Mouse (Mus musculus) bone marrow, adult 2 months (tissue): ENCODE measurements at regions not wholly inside any gene's neighbourhood (a gene's known extent, or its start where the extent isn't known, plus 50 kb on each side); places are given as distances from the start of the nearest gene placed in this dataset.

ENCODE experiments used
- H3K27ac ChIP-seq: fragments of 200-500 bp; 2 replicates; pipeline ENCODE4 v1.5.1; 2012; ENCODE audit warnings: low read depth, mild to moderate bottlenecking, control low read depth, inconsistent platforms, low read length; ENCODE audit not compliant: control insufficient read depth, poor library complexity, insufficient read depth
- H3K4me1 ChIP-seq: fragments of 200-500 bp; 2 replicates; pipeline ENCODE4 v1.6.1; 2011; ENCODE audit warnings: low read length; ENCODE audit not compliant: control insufficient read depth, insufficient read depth
- H3K4me3 ChIP-seq: fragments of 200-500 bp; replicated peaks from 2 replicates; pipeline ENCODE3; 2011; ENCODE audit warnings: mild to moderate bottlenecking, low read depth, low read length, control low read depth; ENCODE audit not compliant: control insufficient read depth
- CTCF ChIP-seq: fragments of 200-500 bp; IDR thresholded peaks from 2 replicates; pipeline ENCODE4 v1.5.1; 2011; ENCODE audit warnings: low read length, control low read depth; ENCODE audit not compliant: control insufficient read depth, insufficient read depth
- POLR2A ChIP-seq: fragments of 200-500 bp; IDR thresholded peaks from 2 replicates; pipeline ENCODE4 v1.6.1; 2011; ENCODE audit warnings: low read depth, mild to moderate bottlenecking, control low read depth, low read length, borderline replicate concordance; ENCODE audit not compliant: control insufficient read depth
- WGBS: fragments of 180-500 bp; shearing (Covaris S2); methylation state at CpG from one replicate; pipeline ENCODE4 v1.1.7; 2018; 5-methylcytosine and 5-hydroxymethylcytosine counted together

DNA sequence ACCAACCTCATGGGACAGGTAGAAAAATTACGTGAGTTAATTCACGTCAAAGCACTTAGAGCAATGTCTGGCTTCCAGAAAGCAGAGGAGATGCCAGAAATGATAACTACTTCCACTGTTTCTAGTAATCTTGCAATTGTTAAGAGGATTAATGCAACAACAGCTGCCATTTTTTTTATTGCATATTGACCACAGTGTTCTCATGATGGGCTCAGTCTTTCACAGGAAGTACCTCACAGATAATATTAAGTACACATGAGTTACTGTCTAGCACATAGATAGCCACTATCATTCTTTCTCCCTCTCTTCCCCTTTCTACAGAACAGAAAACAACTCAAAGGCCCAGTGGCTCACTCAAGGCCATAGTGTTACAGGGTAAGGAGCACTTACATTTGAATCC, 104.8 kb upstream of the Abca1 start:
- Histone ChIP-seq H3K27ac (no peak overlapping the region), H3K4me3 (no peak overlapping the region), H3K4me1 (no peaks in the 10 kb centered on the region; the same call in none of the 2 replicates)
- 80% methylated on average over 2 of the region's 2 CpGs for WGBS
- TF ChIP-seq POLR2A = no peak
- TF ChIP-seq CTCF = no peak

DNA sequence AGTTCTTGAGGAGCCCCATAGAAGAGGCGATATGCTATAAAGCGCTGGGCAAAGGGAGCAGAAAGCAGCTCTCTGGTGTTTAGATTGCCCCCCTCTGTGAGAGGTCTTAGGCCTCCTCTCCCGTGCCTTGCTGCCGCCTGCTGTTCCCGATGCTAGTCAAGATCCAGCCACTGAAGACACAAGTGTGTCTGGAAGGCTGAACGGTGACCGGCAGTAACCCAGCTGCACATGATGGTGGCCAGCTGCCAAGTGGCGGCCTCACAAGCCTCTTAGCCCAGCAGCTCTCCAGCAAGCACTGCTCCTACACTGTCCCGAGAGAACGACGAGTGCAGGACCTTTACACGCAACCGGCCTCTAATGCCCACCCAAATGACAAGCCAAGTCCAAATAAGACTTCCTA, 104.1 kb upstream of the Abca1 start:
- Histone ChIP-seq H3K4me1 (no peaks in the 10 kb centered on the region; the same call in 1 of the 2 replicates), H3K4me3 (no peak overlapping the region), H3K27ac (no peak overlapping the region)
- TF ChIP-seq POLR2A = no peak
- TF ChIP-seq CTCF = no peak
- WGBS = 57% methylated on average over 13 of the region's 13 CpGs

DNA sequence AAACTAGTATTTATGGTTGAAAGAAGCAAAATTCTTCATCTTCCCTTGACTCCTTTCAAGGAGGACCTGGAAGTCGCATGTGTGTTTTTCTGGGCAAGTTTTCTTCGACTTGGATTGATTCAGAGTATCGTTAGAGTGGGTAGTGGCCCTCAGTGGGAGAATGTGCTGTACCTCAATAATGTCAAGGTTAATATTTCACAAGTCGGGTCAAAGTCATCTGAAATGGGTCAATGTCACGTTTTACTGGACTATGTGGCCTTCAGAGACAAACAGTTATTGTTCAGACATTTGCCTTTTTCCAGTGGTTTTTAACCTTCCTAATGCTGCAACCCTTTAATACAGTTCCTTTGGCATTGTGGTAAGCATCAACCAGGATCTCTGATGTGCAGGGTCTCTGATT, 102.8 kb upstream of the Abca1 start:
- no peaks in the 10 kb centered on the region; the same call in 1 of the 2 replicates for H3K4me1 ChIP-seq
- TF ChIP-seq POLR2A (no peak), CTCF (no peak)
- no peak overlapping the region for H3K27ac ChIP-seq
- WGBS = 83% methylated on average over 5 of the region's 5 CpGs
- no peak overlapping the region for H3K4me3 ChIP-seq

DNA sequence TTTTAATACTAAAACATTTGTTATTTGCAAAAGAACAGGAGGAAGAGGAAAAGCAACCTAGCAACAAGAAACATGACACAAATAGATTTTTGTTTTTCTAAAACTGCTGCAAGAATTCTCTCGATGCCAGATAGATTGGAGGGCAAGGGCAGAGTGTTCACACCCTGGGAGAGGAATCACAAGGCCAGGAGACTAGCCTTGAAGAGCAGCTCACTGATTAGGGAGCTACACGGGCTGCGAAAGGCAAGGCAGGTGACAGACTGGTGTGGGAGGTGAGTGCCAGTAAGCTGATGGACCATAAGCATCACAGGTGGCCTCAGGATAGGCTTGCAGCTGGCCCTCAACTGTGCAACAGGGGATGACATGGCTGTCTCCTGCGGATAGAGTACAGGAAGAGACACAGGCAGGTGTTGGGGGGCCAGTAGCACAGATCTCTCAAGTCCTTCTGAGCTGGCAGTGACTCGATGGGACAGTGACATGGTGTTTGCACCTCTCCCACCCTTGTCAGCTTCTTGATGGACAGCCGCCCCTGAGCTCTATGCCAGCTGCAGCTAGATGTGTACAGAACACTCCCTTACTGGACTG, 102.0 kb upstream of the Abca1 start:
- Histone ChIP-seq H3K27ac (no peak overlapping the region), H3K4me3 (no peak overlapping the region), H3K4me1 (no peaks in the 10 kb centered on the region; the same call in 1 of the 2 replicates)
- TF ChIP-seq POLR2A = no peak
- TF ChIP-seq CTCF = no peak
- 64% methylated on average over 6 of the region's 6 CpGs for WGBS

DNA sequence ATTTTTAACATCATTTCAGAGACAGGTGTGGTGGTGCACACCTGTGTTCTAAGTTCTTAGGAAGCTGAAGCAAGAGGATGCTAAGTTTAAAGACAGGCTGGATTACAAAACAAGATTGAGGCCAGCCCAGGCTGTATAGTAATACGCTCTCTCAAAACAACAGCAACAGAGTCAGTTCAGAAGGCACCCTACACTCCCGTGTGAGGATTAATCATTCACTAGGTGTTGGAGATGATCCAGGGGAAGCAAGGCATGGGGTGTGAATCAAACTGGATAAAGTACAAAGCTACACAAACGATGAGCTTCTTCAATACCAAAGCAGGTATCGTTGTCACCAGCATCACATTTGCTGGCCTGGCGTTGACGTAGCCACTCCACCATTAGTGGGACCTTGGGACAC, 99.3 kb upstream of the Abca1 start:
- no peak overlapping the region for H3K4me3 ChIP-seq
- H3K4me1 ChIP-seq = no peaks in the 10 kb centered on the region
- H3K27ac ChIP-seq = no peak overlapping the region
- 88% methylated on average over 6 of the region's 6 CpGs for WGBS
- TF ChIP-seq POLR2A (no peak), CTCF (no peak)

DNA sequence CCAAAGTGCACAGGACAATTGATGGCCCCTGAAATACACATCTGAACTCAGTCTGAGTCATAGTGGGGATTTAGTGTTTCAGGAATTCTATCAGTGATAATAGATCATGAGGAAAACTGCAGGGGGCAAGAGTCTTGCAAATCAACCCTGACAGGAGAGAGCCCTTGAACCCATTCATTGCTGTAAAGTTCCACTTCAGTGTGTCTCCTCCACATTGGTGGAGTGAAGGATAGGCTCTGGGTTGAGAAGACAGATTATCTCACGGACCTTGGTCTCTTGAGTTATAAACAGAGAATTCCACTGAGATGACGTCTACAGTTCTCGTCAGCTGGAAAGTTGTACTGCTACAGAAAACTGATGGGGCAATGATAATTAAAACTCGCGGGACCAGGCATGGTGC, 97.3 kb upstream of the Abca1 start:
- Histone ChIP-seq H3K27ac (no peak overlapping the region), H3K4me3 (no peak overlapping the region), H3K4me1 (no peaks in the 10 kb centered on the region)
- WGBS = 85% methylated on average over 5 of the region's 5 CpGs
- TF ChIP-seq POLR2A (no peak), CTCF (no peak)

DNA sequence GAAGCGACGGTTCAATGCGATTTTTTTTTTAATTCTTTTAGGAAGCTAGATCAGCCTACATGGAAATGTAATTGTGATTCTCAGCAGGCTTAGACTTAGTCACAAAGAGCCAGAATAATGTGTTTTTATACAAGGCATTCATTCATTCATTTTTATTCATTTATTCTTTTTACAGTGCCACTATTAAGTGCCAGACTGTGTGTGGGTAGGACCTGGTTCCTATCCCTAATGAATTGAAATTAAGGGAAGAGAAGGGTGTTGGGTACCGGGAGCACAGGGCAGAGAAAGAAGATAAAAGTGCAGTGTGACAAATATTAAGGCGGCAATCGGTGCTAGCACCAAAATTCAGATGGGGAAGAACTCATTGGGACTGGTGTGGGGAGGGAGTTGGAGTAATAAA, 94.8 kb upstream of the Abca1 start:
- TF ChIP-seq CTCF (no peak), POLR2A (no peak)
- Histone ChIP-seq H3K27ac (no peak overlapping the region), H3K4me1 (no peaks in the 10 kb centered on the region), H3K4me3 (no peak overlapping the region)
- WGBS = 82% methylated on average over 6 of the region's 6 CpGs

DNA sequence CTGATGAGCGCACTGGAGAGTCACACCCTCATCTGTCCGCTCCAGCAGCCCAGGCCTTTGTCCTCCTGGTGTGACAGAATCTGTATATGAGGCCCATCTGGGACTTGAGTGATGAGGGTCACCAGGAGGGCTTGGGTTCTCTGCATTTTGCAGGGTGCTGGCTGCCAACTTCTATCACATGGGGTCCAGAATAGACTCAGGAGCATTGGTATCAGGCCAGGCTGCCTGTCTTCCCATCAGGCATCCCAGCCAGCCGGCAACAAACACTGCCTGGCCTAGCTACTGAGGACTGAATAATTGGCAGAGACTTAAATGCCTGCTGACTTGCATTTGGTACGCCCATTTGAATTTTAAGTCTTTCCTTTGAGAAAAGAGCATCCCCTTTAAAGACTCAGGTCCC, 94.0 kb upstream of the Abca1 start:
- Histone ChIP-seq H3K4me3 (no peak overlapping the region), H3K27ac (no peak overlapping the region), H3K4me1 (no peaks in the 10 kb centered on the region)
- WGBS = 86% methylated on average over 4 of the region's 4 CpGs
- TF ChIP-seq POLR2A (no peak), CTCF (no peak)

DNA sequence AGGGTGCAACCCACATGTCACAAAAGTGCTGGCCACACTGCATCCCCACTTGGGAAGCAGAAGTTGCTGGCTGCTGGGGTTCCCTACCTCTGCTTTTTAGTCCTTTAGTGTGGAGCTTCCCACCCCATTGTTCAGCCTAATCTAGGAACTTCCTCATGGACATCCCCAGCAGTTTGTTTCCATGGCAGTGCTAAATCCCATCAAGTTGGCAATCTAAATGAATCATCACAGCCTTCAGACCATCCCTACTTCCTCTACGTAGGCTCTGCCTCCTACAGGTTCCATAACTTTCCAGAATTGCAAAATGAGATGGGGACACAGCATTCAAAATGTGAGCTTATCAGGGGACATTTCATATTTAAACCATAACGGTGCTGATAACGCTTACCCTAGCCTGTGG, 90.6 kb upstream of the Abca1 start:
- no peak overlapping the region for H3K4me3 ChIP-seq
- TF ChIP-seq CTCF = no peak
- no peak for TF ChIP-seq POLR2A
- H3K4me1 ChIP-seq = no peaks in the 10 kb centered on the region
- no peak overlapping the region for H3K27ac ChIP-seq
- WGBS = 71% methylated on average over 3 of the region's 3 CpGs
